21 mouse cellular contexts compared by ENCODE assay signal in the genomic region with DNA sequence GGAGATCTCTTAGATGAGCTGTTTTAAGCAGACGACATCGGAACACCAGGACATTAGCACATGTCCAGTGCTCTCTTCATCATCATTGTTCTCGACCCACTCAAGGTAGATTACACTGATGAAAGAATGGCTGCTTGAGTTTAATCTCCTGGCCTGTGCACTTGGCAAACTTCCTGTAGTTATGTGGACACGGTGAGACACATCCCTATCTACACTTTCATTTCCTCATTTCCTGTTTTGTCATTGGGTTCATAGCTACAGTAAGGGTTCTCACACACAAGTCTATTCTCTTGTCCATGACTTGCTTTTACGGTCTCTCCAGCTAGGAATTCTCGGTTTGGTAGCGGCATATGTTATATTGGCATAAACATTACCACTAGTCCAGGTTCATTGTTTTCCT.
DNase-seq lines count a peak whose midpoint lies in the region; ATAC-seq and TF ChIP-seq lines count a peak whose summit lies in the region.
"Had no signal": no experiment of that assay in that cellular context is flagged by ENCODE, and none has a peak within 500 bp of the region (broad histone marks: within the 10 kb centered on the region; RNA-seq: fewer than 3 reads in every experiment).

No protein-coding gene starts in this region.

- intact Hi-C loops in heart, postnatal 14 days (cut with DNase I), result no loop called here

- TF ChIP-seq POLR2A in lung, adult 2 months (IDR thresholded peaks at IDR 0.05; ENCODE audit: borderline replicate concordance, extremely low read depth, low read depth, low read length), result no peak

- H3K27ac ChIP-seq in intestine, embryonic 16.5 days (ENCODE audit: low read length), result no peak overlapping the region
- H3K27ac ChIP-seq: forebrain, embryonic 15.5 days; heart, adult 2 months; heart, embryonic 10.5 days; heart, embryonic 13.5 days; hindbrain, embryonic 12.5 days; hindbrain, embryonic 15.5 days had no signal

- H3K4me1 ChIP-seq in G1E (ENCODE audit: insufficient read depth, low read depth, low read length), result peaks cover 11% of the 10 kb centered on the region
- no peaks in the 10 kb centered on the region for H3K4me1 ChIP-seq in lung, adult 2 months (ENCODE audit: control insufficient read depth, insufficient read depth, low read length)
- H3K4me1 ChIP-seq in intestine, embryonic 16.5 days (ENCODE audit: control insufficient read depth, insufficient read depth, low read length), result no peaks in the 10 kb centered on the region
- H3K4me1 ChIP-seq: forebrain, embryonic 15.5 days; heart, embryonic 10.5 days; heart, embryonic 13.5 days; hindbrain, embryonic 12.5 days; hindbrain, embryonic 15.5 days had no signal

- TF ChIP-seq CTCF in G1E (IDR thresholded peaks at IDR 0.05; ENCODE audit: low read depth, low read length), result no peak
- no peak for TF ChIP-seq CTCF in lung, adult 2 months (IDR thresholded peaks at IDR 0.05; ENCODE audit: insufficient read depth, low read length)

- no peak for ATAC-seq in G1E (ENCODE audit: extremely low read depth, insufficient number of reproducible peaks, low FRiP score, poor library complexity, severe bottlenecking)
- ATAC-seq in common myeloid progenitor, adult 5-6 weeks (replicated peaks; ENCODE audit: low read depth, poor library complexity, severe bottlenecking), result peak; percentile 83
- peak; percentile 98 for ATAC-seq in megakaryocyte, adult 5-6 weeks (ENCODE audit: poor library complexity, severe bottlenecking)
- no peak for ATAC-seq in intestine, embryonic 16.5 days
- ATAC-seq: activated CD4-positive, CD25-positive, alpha-beta regulatory T cell, adult 4 months; forebrain, embryonic 15.5 days had no signal

- no peaks in the 10 kb centered on the region for H3K36me3 ChIP-seq in G1E (replicated peaks)
- no peaks in the 10 kb centered on the region for H3K36me3 ChIP-seq in intestine, embryonic 16.5 days (ENCODE audit: control insufficient read depth, insufficient read depth, low read length)
- H3K36me3 ChIP-seq: forebrain, embryonic 15.5 days; heart, embryonic 10.5 days; heart, embryonic 13.5 days; hindbrain, embryonic 12.5 days; hindbrain, embryonic 15.5 days had no signal

- H3K4me2 ChIP-seq in intestine, embryonic 16.5 days (ENCODE audit: low read depth, low read length), result no peak overlapping the region
- H3K4me2 ChIP-seq: forebrain, embryonic 15.5 days; heart, embryonic 13.5 days; hindbrain, embryonic 12.5 days; hindbrain, embryonic 15.5 days had no signal

- DNase-seq in 416B (ENCODE audit: low read depth), result peak; percentile 40
- DNase-seq in G1E (ENCODE audit: low spot score), result peak; percentile 5
- DNase-seq in lung, adult 2 months, result no peak
- DNase-seq in heart, postnatal 14 days, result no peak
- DNase-seq: adrenal gland, adult 8-10 months; adrenal gland, postnatal 25 days; cerebellum, adult 11-12 months; cerebellum, adult 8-10 months; cerebellum, postnatal 10 days; cerebellum, postnatal 36 days; gastrocnemius, postnatal 25 days; heart, adult 2 months had no signal

- H3K4me3 ChIP-seq in G1E (ENCODE audit: low read depth, low read length), result no peak overlapping the region
- no peak overlapping the region for H3K4me3 ChIP-seq in lung, adult 2 months (replicated peaks; ENCODE audit: extremely low read depth, low read depth, low read length)
- H3K4me3 ChIP-seq in intestine, embryonic 16.5 days (ENCODE audit: low read length), result no peak overlapping the region
- H3K4me3 ChIP-seq: forebrain, embryonic 15.5 days; heart, adult 2 months; heart, embryonic 10.5 days; heart, embryonic 13.5 days; hindbrain, embryonic 12.5 days; hindbrain, embryonic 15.5 days had no signal

- no peaks in the 10 kb centered on the region for H3K27me3 ChIP-seq in G1E (ENCODE audit: insufficient read depth, low read length)
- no peaks in the 10 kb centered on the region for H3K27me3 ChIP-seq in intestine, embryonic 16.5 days (replicated peaks; ENCODE audit: control insufficient read depth, insufficient read depth, low read length)
- H3K27me3 ChIP-seq: heart, embryonic 13.5 days; hindbrain, embryonic 12.5 days; hindbrain, embryonic 15.5 days had no signal

- no peak overlapping the region for H3K9ac ChIP-seq in intestine, embryonic 16.5 days (ENCODE audit: low read depth, low read length)
- H3K9ac ChIP-seq: forebrain, embryonic 15.5 days; heart, embryonic 13.5 days; hindbrain, embryonic 12.5 days; hindbrain, embryonic 15.5 days had no signal

- 71% methylated on average over 7 of the region's 7 CpGs for WGBS in lung, adult 2 months
- 84% methylated on average over 7 of the region's 7 CpGs for WGBS in intestine, embryonic 16.5 days

- no peaks in the 10 kb centered on the region for H3K9me3 ChIP-seq in G1E (replicated peaks)
- no peaks in the 10 kb centered on the region for H3K9me3 ChIP-seq in intestine, embryonic 16.5 days (ENCODE audit: control insufficient read depth, low read length)
- H3K9me3 ChIP-seq: forebrain, embryonic 15.5 days; heart, embryonic 10.5 days; heart, embryonic 13.5 days; hindbrain, embryonic 12.5 days; hindbrain, embryonic 15.5 days had no signal

Comparison
In these comparisons a context has a peak if more than half of its experiments do, and no peak if none do; other contexts are left out.
1. DNase-seq: peak in 416B (single experiment) and G1E (single experiment); none in lung, adult 2 months (single experiment) and heart, postnatal 14 days (0 of 2).
2. ATAC-seq: peak in common myeloid progenitor, adult 5-6 weeks (single experiment) and megakaryocyte, adult 5-6 weeks (single experiment); none in G1E (single experiment) and intestine, embryonic 16.5 days (single experiment).